Mouse (Mus musculus) forebrain, embryonic 12.5 days (tissue): ENCODE data around the gene Kctd14. TPM values are rescaled to one million over a fixed set of nuclear protein-coding genes. Genes with fewer than 3 reads are reported as not detected.

Experiments used
- ATAC-seq: fragments of 200-750 bp; cut with Nextera tagmentation; 2 replicates; pipeline ENCODE4 v1.8.0; 2017; ENCODE audit warnings: moderate TSS enrichment; ENCODE audit not compliant: low FRiP score
- H3K27ac ChIP-seq: fragments of 300-500 bp; sonication (generic); 2 replicates; pipeline ENCODE4 v1.5.1; 2016; ENCODE audit warnings: mild to moderate bottlenecking
- H3K27me3 ChIP-seq: fragments of 300-500 bp; sonication (generic); 2 replicates; pipeline ENCODE4 v1.6.1; 2016; ENCODE audit warnings: mild to moderate bottlenecking
- H3K36me3 ChIP-seq: fragments of 300-500 bp; sonication (generic); replicated peaks from 2 replicates; pipeline ENCODE4 v1.6.1; 2016; ENCODE audit warnings: mild to moderate bottlenecking
- H3K4me1 ChIP-seq: fragments of 300-500 bp; sonication (generic); 2 replicates; pipeline ENCODE4 v1.6.1; 2016
- H3K4me2 ChIP-seq: fragments of 300-500 bp; sonication (generic); 2 replicates; pipeline ENCODE4 v1.6.1; 2016; ENCODE audit warnings: mild to moderate bottlenecking, moderate library complexity
- H3K4me3 ChIP-seq: fragments of 300-500 bp; sonication (generic); replicated peaks from 2 replicates; pipeline ENCODE4 v1.5.1; 2016; ENCODE audit warnings: mild to moderate bottlenecking
- H3K9ac ChIP-seq: fragments of 300-500 bp; sonication (generic); 2 replicates; pipeline ENCODE4 v1.6.1; 2016; ENCODE audit warnings: mild to moderate bottlenecking
- H3K9me3 ChIP-seq: fragments of 300-500 bp; sonication (generic); 2 replicates; pipeline ENCODE4 v1.6.1; 2016
- WGBS: fragments of 180-500 bp; shearing (Covaris S2); methylation state at CpG from one replicate; pipeline ENCODE4 v1.1.7; 2016; 5-methylcytosine and 5-hydroxymethylcytosine counted together
- polyA plus RNA-seq: library from polyadenylated mRNA; unstranded; fragments of >200 nt; fragmentation: Nextera tagmentation; extraction: Ambion mirVana; gene quantifications from 2 replicates; pipeline ENCODE4 v1.2.1, GENCODE M21; 2016

The Kctd14 gene
- polyA plus RNA-seq, 1 experiment from 2014 or later, result 2.0 TPM

DNA sequence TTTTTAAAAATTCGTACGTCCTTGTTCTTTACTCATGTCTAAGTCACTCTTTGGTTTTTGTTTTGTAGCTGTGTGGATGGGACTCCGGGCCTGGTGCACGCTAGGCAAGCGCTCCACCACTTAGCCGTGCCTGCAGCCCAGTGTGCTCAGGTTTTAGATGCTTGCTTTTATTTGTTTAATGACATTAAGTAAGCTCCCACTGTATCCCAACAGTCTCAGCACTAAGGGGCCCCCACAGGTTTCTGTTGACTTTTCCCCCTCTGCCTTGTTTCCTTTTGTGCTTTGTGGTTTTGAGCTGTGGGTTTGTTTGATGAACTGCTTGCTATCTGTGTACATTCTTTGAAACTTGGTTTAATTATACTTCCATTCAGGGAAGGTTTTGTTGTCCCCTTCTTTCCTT is 1.1 kb downstream of the Kctd14 start:
- no peak overlapping the region for H3K4me2 ChIP-seq
- WGBS, result 78% methylated on average over 6 of the region's 6 CpGs
- 0 out of 2 replicates have a peak, but pooled peaks cover 4% of the 10 kb centered on the region for H3K9me3 ChIP-seq
- ATAC-seq, result no peak
- H3K4me3 ChIP-seq, result no peak overlapping the region
- no peaks in the 10 kb centered on the region for H3K36me3 ChIP-seq
- 0 out of 2 replicates have a peak, but pooled peaks cover 12% of the 10 kb centered on the region for H3K27me3 ChIP-seq
- H3K9ac ChIP-seq, result no peak overlapping the region
- no peak overlapping the region for H3K27ac ChIP-seq
- H3K4me1 ChIP-seq, result peaks cover 12% of the 10 kb centered on the region

DNA sequence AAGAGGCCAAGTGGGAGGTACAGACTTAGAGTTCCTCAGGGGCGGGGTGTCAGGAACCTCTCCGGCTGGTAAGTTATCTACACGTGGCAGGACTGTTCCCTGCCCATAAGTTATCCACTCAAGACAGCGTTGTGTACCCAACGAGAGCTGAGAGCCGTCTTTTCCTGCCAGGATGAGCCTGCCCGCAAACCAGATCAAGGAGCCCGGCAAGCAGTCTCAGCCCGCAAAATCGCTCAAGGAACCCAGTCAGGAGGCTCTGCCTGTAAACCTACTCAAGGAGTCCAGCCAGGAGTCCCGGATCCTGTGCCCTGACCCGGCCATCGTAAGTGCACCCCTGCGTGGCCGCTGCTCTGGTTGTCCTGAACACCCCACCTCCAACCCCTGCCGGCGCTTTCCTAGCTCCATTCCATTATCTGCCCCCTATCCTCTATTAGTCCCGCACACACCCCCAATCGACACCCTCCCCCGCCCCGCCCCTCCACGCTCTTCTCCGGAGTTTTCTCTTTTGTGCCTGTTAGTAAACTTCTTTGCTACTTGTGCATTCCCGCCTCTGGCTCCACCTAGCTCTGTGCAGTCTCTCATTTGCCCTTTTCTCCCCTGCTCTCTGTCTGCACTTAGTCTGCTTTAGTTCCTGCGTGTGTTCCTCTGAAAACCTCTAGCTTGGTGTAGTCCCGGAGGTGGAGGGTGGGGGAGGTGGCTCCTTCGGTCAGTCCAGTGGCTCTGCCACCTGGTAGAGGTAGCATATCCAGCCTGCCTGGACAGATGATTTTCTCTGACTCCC is 2.2 kb downstream of the Kctd14 start:
- H3K27ac ChIP-seq, result no peak overlapping the region
- H3K4me2 ChIP-seq, result peak overlapping the region; percentile 60
- ATAC-seq, result peak; percentile 14; the same call in 1 of the 2 replicates
- peak overlapping the region; percentile 44 for H3K9ac ChIP-seq
- 5% methylated on average over 27 of the region's 27 CpGs for WGBS
- H3K9me3 ChIP-seq, result 0 out of 2 replicates have a peak, but pooled peaks cover 4% of the 10 kb centered on the region
- H3K27me3 ChIP-seq, result 0 out of 2 replicates have a peak, but pooled peaks cover 12% of the 10 kb centered on the region
- peak overlapping the region; percentile 30 for H3K4me3 ChIP-seq
- peaks cover 10% of the 10 kb centered on the region for H3K4me1 ChIP-seq
- H3K36me3 ChIP-seq, result no peaks in the 10 kb centered on the region

DNA sequence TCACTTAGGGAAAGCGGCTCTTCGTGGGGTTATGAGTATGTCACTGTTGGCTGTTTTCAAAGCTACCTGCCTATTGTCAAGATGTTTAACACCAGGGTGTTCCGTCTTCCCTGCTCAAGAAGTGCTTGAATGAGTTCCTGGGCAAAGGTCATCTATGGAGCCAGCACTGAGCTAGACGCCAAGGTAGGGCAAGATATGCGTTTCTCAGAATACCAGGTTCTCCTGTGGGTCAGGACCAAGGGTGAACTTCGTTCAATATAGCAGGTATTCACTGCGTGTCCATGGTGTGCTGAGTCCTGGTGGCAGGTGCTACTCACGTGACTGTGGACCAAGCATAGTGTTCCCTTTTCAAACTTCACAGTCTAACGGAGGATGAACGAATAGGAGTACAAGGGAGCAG is 3.7 kb downstream of the Kctd14 start:
- 91% methylated on average over 10 of the region's 10 CpGs for WGBS
- no peak for ATAC-seq

DNA sequence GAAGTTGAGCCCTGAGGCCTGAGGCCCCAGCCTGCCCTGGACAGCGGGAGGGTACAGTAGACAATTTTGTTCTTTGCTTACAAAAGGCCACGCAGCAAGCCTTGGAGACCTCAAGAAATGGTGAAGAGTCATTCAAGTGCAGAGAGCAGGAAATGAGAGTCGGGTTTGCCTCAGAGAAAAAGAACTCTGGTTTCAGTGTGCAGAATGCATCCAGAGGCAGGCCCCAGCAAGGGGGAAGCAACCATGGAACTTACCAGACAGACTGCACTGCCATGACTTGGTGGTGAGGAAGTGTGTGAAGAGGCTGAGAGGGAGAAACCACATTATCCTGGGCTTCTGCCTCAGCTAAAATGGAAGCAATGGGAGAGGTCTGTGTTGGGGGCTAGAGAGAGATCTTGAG is 4.5 kb downstream of the Kctd14 start:
- Histone ChIP-seq H3K27me3 (0 out of 2 replicates have a peak, but pooled peaks cover 12% of the 10 kb centered on the region), H3K9me3 (no peaks in the 10 kb centered on the region), H3K27ac (no peak overlapping the region), H3K36me3 (no peaks in the 10 kb centered on the region), H3K4me1 (peaks cover 10% of the 10 kb centered on the region), H3K4me2 (no peak overlapping the region), H3K9ac (no peak overlapping the region), H3K4me3 (no peak overlapping the region)
- ATAC-seq, result no peak
- WGBS, result 76% methylated on average over 3 of the region's 3 CpGs

More for the DNA sequence above, 3.7 kb downstream of the Kctd14 start:
- Histone ChIP-seq H3K4me1 (peaks cover 10% of the 10 kb centered on the region), H3K27me3 (0 out of 2 replicates have a peak, but pooled peaks cover 12% of the 10 kb centered on the region), H3K4me2 (no peak overlapping the region), H3K9me3 (no peaks in the 10 kb centered on the region), H3K27ac (no peak overlapping the region), H3K9ac (no peak overlapping the region), H3K36me3 (no peaks in the 10 kb centered on the region), H3K4me3 (no peak overlapping the region)

DNA sequence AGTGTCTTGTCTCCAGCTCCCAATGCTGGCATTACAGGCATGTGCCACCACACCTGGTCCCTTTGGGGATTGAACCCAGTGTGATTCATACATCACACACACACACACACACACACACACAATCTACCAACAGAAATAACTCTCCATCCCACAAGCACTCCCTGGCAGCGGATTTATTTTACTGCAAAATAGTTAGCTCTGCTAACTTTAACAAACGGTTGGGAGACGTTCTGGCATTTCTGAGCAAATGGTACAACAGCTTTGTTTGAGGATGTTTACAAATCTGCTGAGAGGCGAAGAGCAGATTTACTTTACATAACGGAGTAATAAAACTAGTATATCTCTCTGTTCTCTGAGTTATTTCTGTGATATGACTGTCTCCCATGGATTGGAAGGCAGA is 21.9 kb downstream of the Kctd14 start:
- H3K27ac ChIP-seq, result no peak overlapping the region
- no peaks in the 10 kb centered on the region for H3K4me1 ChIP-seq
- H3K9ac ChIP-seq, result no peak overlapping the region
- no peak overlapping the region for H3K4me3 ChIP-seq
- H3K9me3 ChIP-seq, result no peaks in the 10 kb centered on the region
- ATAC-seq, result no peak
- no peaks in the 10 kb centered on the region for H3K36me3 ChIP-seq
- no peaks in the 10 kb centered on the region for H3K27me3 ChIP-seq
- no peak overlapping the region for H3K4me2 ChIP-seq
- 85% methylated on average over 5 of the region's 5 CpGs for WGBS

DNA sequence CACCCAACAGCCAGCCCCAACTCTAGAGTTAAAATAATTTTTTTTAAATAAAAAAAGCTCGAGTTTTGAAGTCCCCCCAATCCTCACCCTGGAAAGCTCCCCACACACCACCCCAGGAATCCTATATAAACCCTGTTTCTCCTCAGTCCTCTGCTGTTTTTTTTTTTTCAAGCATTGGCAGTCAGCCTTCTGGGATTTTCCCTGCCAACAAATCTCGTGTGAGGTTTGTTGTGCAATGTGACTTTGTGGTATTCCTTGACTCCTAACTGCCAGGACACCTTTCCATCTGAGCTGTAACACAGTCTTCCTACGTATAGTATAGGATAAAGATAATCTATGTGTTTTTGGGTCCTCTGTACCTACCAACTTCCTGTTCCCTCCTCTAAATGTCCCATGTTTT is 28.2 kb downstream of the Kctd14 start:
- Histone ChIP-seq H3K9me3 (no peaks in the 10 kb centered on the region), H3K27me3 (no peaks in the 10 kb centered on the region), H3K4me2 (no peak overlapping the region), H3K4me3 (no peak overlapping the region), H3K9ac (no peak overlapping the region), H3K4me1 (peaks cover 25% of the 10 kb centered on the region), H3K27ac (no peak overlapping the region), H3K36me3 (no peaks in the 10 kb centered on the region)
- no peak for ATAC-seq
- WGBS, result 70% methylated on average over 3 of the region's 3 CpGs

DNA sequence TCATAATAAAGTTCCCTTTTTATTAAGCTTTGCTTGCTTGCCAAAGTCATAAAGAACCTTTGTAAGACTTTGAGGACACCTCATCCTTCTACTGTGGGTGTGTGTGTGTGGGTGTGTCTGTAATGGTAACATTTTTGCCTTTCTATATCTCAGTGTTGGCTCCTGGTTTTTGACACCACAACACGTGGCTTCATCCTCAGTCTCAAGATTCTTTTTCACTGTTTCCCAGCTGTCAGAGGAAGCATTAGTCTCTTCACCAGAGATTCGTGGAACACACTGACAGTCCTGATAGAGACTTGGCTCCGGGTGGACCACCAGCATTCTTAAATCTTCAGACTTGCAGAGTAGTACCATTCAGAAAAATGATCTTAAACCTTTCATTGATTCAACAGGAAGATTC is 29.2 kb downstream of the Kctd14 start:
- Histone ChIP-seq H3K27ac (no peak overlapping the region), H3K27me3 (no peaks in the 10 kb centered on the region), H3K4me3 (peak overlapping the region; percentile 66), H3K4me1 (peaks cover 25% of the 10 kb centered on the region), H3K9me3 (no peaks in the 10 kb centered on the region), H3K9ac (no peak overlapping the region), H3K4me2 (peak overlapping the region; percentile 64), H3K36me3 (peaks cover 7% of the 10 kb centered on the region)
- ATAC-seq, result no peak
- WGBS, result 29% methylated on average over 3 of the region's 3 CpGs

DNA sequence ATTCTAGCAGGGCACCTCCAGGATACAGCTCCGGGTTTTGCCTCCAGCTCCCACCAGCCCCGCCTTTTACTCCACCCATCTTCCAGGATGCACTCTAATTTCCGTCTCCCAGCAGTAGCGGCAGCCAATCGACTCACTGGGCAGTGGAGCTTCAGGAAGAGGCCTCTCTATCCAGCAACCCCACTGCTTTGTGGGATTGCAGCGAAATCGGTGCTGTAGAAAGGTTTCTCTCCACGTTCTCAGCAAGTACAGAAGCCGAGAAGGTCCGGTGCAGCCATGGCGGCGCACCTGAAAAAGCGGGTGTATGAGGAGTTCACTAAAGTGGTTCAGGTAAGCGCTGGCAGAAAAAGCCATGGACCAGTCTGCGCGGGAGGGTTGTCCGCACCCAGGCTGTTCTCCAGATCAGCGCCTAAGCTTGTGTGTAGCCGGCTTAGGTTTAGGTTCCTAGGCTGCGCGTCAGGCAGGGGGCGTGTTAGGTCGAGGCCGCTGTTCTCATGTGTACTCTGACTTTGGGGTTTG is 29.8 kb downstream of the Kctd14 start, which contains the start of gene Ints4:
Gene Ints4 (plus strand): TSS at position 136 of the 519 bp plus-strand sequence.
- H3K4me3 ChIP-seq, result peak within 1 kb of the TSS; percentile 66
- no peaks in the 10 kb centered on the region for H3K27me3 ChIP-seq
- under 1% methylated on average over 24 of the region's 24 CpGs for WGBS
- H3K9me3 ChIP-seq, result no peaks in the 10 kb centered on the region
- H3K27ac ChIP-seq, result peak within 1 kb of the TSS; percentile 79
- peak; percentile 100 for ATAC-seq
- peak within 1 kb of the TSS; percentile 74 for H3K9ac ChIP-seq
- peaks cover 13% of the 10 kb centered on the region for H3K36me3 ChIP-seq
- peak within 1 kb of the TSS; percentile 64 for H3K4me2 ChIP-seq
- peaks cover 25% of the 10 kb centered on the region for H3K4me1 ChIP-seq

DNA sequence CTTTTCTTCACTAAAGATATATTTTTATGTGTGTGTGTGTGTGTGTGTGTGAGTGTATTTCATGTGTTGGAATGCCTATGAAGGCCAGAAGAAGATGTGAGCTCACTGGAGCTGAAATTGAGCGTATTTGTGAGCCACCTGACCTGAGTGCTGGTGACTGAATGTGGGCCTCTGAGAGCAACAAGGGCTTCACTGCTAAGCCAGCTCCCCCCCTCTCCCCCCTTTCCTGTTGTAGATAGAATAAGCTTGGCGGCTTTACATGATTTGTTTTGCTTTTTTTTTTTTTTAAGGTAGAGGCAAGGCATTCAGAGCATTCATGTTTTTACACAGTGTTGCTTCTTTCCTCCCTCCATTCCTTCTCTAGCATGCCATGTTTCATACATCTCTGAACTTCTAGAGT is 32.3 kb downstream of the Kctd14 start:
- H3K27me3 ChIP-seq, result no peaks in the 10 kb centered on the region
- 87% methylated on average over 2 of the region's 2 CpGs for WGBS
- ATAC-seq, result no peak

DNA sequence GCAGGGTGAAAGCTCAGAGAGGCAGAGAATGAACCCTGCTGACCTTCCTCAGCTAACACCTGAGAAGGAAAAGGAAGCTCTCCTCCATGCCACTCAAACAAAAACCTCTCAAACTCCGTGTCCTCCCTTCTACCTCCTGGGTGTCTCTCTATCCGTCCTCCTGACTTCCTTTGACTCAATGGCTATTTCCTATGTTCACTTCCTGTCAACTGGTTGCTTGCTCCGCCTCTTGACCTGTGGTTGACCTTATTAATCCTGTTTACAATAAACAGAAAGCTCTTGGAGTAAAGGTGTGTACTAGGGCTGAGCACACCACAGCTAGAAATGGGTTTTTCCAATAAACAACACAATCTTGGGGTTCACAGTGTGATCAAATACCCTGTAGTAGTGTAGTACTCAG is 40.0 kb downstream of the Kctd14 start:
- no peak overlapping the region for H3K9ac ChIP-seq
- peaks cover 77% of the 10 kb centered on the region for H3K36me3 ChIP-seq
- H3K9me3 ChIP-seq, result no peaks in the 10 kb centered on the region
- no peak for ATAC-seq
- no peak overlapping the region for H3K4me3 ChIP-seq
- no peak overlapping the region for H3K4me2 ChIP-seq
- no peaks in the 10 kb centered on the region for H3K27me3 ChIP-seq
- WGBS, result 78% methylated on average over 3 of the region's 3 CpGs
- H3K27ac ChIP-seq, result no peak overlapping the region
- H3K4me1 ChIP-seq, result no peaks in the 10 kb centered on the region

More for the DNA sequence above, 32.3 kb downstream of the Kctd14 start:
- Histone ChIP-seq H3K27ac (no peak overlapping the region), H3K9ac (no peak overlapping the region), H3K36me3 (peaks cover 34% of the 10 kb centered on the region), H3K4me2 (no peak overlapping the region), H3K4me3 (no peak overlapping the region), H3K4me1 (peaks cover 25% of the 10 kb centered on the region), H3K9me3 (no peaks in the 10 kb centered on the region)

DNA sequence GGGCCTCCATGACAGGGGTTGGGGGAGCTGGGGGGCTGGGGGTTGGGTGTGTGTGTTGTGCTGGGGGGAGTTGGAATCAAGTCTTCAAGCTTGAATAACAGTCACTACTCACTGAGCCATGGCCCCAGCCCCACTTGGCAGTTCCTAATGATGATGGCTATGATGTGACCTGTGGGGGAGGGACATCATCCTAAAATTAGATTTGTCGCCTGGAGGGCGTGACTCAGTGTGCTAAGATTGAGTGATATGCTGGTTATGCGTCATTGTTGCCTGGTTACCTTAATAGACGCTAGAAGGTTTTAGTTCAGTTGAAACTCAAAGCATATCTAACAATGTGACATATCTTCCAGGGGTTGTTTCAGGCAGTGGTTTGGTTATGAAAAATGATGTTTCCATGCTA is 41.3 kb downstream of the Kctd14 start:
- peaks cover 72% of the 10 kb centered on the region for H3K36me3 ChIP-seq
- H3K4me1 ChIP-seq, result no peaks in the 10 kb centered on the region
- ATAC-seq, result no peak
- H3K27ac ChIP-seq, result no peak overlapping the region
- WGBS, result 88% methylated on average over 4 of the region's 4 CpGs
- no peaks in the 10 kb centered on the region for H3K9me3 ChIP-seq
- H3K9ac ChIP-seq, result no peak overlapping the region
- no peaks in the 10 kb centered on the region for H3K27me3 ChIP-seq
- H3K4me2 ChIP-seq, result no peak overlapping the region
- no peak overlapping the region for H3K4me3 ChIP-seq

DNA sequence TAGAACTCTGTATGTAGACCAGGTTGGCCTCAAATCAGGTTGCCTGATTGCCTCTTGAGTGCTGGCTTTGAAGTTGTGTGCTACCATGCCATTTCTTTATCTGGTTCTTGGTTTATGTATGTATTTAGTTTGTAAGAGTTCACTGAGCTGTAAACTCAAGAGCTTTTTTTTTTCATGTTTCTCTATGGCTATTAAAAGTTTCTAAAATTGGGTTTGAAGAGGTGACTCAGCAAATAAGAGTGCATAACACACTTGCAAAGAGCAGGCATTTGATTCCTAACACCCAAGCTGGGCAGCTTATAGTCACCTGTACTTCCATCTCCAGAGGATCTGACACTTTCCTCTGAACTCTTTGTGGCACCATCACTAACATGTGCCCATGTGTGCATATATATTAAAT is 43.9 kb downstream of the Kctd14 start:
- no peak overlapping the region for H3K9ac ChIP-seq
- no peaks in the 10 kb centered on the region for H3K27me3 ChIP-seq
- H3K4me2 ChIP-seq, result no peak overlapping the region
- no peak overlapping the region for H3K27ac ChIP-seq
- no peak for ATAC-seq
- no peak overlapping the region for H3K4me3 ChIP-seq
- no peaks in the 10 kb centered on the region for H3K9me3 ChIP-seq
- no peaks in the 10 kb centered on the region for H3K4me1 ChIP-seq
- H3K36me3 ChIP-seq, result peaks cover 61% of the 10 kb centered on the region
